Mouse (Mus musculus) liver, embryonic 13.5 days (tissue): ENCODE measurements at regions not wholly inside any gene's neighbourhood (a gene's known extent, or its start where the extent isn't known, plus 50 kb on each side); places are given as distances from the start of the nearest gene placed in this dataset.

Experiments used
- ATAC-seq: fragments of 200-750 bp; cut with Nextera tagmentation; 2 replicates; pipeline ENCODE4 v1.8.0; 2017; ENCODE audit warnings: low read depth, mild to moderate bottlenecking, moderate number of reproducible peaks, moderate library complexity
- DNase-seq: peaks from one replicate; pipeline ENCODE4 v3.0.0; 2022
- H3K27ac ChIP-seq: fragments of 300-500 bp; sonication (generic); 2 replicates; pipeline ENCODE4 v1.5.1; 2015; ENCODE audit warnings: moderate library complexity, mild to moderate bottlenecking, inconsistent platforms
- H3K27me3 ChIP-seq: fragments of 300-500 bp; sonication (generic); 2 replicates; pipeline ENCODE4 v1.6.1; 2015; ENCODE audit warnings: mild to moderate bottlenecking, inconsistent platforms
- H3K36me3 ChIP-seq: fragments of 300-500 bp; sonication (generic); 2 replicates; pipeline ENCODE4 v1.6.1; 2015; ENCODE audit warnings: mild to moderate bottlenecking, inconsistent platforms
- H3K4me1 ChIP-seq: fragments of 300-500 bp; sonication (generic); replicated peaks from 2 replicates; pipeline ENCODE4 v1.6.1; 2015; ENCODE audit warnings: inconsistent platforms
- H3K4me2 ChIP-seq: fragments of 300-500 bp; sonication (generic); 2 replicates; pipeline ENCODE4 v1.6.1; 2015; ENCODE audit warnings: inconsistent platforms, mild to moderate bottlenecking, moderate library complexity
- H3K4me3 ChIP-seq: fragments of 300-500 bp; sonication (generic); replicated peaks from 2 replicates; pipeline ENCODE4 v1.5.1; 2015; ENCODE audit warnings: mild to moderate bottlenecking, inconsistent platforms
- H3K9ac ChIP-seq: fragments of 300-500 bp; sonication (generic); 2 replicates; pipeline ENCODE4 v1.6.1; 2015; ENCODE audit warnings: mild to moderate bottlenecking, inconsistent platforms
- H3K9me3 ChIP-seq: fragments of 300-500 bp; sonication (generic); replicated peaks from 2 replicates; pipeline ENCODE4 v1.6.1; 2016; ENCODE audit warnings: inconsistent platforms
- WGBS: fragments of 180-500 bp; shearing (Covaris S2); methylation state at CpG from one replicate; pipeline ENCODE4 v1.1.7; 2015; ENCODE audit not compliant: insufficient replicate concordance; 5-methylcytosine and 5-hydroxymethylcytosine counted together

DNA sequence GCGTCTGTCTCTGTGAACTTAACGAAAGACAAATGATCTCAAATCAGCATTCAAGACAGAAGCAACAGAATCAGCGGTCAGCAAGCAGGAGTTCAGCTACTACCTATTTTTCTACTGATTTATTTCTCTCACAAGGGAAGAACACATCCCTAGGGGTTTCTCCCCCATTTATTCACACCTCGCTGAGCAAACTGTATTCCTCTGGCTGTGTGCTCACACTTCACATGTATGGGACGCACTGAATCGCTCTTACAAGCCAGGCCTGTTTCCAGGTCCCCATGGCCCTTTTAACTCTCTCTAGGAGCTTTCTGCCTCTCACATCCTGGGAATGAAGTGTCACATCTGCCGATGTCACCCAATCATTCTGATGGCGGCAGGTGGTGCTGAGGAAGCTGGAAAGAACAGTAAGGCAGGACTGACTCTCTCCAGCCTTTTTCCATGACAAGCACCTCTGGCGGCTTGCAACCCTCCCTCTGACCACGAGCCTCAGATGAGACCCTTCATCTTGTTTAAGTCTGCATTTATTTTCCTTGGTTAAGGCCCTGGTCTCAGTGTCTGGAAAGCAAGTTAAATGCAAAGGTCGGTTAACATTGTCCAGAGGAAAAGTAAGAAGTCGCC, 350.3 kb downstream of the 1500009L16Rik start:
- Histone ChIP-seq H3K27ac (no peak overlapping the region), H3K4me1 (no peaks in the 10 kb centered on the region), H3K4me2 (no peak overlapping the region), H3K27me3 (no peaks in the 10 kb centered on the region), H3K36me3 (no peaks in the 10 kb centered on the region), H3K4me3 (no peak overlapping the region), H3K9ac (no peak overlapping the region), H3K9me3 (no peaks in the 10 kb centered on the region; the same call in 1 of the 2 replicates)
- DNase-seq (no peak), ATAC-seq (no peak)
- WGBS: 62% methylated on average over 12 of the region's 12 CpGs

DNA sequence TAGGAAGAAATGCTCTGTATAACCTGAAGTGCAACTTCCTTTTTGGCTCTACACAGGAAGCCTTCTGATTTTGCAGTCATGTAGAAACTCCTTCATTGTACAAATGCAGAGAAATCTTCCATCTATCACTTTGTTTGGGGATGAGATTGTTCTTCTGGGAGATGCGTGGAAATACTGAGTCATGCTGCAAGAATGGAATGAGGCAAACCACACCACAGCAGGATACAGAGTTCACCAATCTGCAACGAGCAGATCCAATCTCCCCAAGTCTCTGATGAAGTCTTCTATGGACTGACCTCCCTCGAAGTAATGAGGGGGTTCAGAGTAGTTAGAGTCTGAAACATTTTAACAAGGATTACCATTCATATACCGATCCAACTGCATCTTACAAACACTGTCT, 352.9 kb downstream of the 1500009L16Rik start:
- no peak overlapping the region for H3K4me2 ChIP-seq
- H3K36me3 ChIP-seq: no peaks in the 10 kb centered on the region
- DNase-seq (no peak), ATAC-seq (no peak)
- no peaks in the 10 kb centered on the region for H3K27me3 ChIP-seq
- H3K4me1 ChIP-seq: no peaks in the 10 kb centered on the region
- 38% methylated on average over 4 of the region's 4 CpGs for WGBS
- H3K9ac ChIP-seq: no peak overlapping the region
- no peaks in the 10 kb centered on the region; the same call in 1 of the 2 replicates for H3K9me3 ChIP-seq
- no peak overlapping the region for H3K4me3 ChIP-seq
- H3K27ac ChIP-seq: no peak overlapping the region

DNA sequence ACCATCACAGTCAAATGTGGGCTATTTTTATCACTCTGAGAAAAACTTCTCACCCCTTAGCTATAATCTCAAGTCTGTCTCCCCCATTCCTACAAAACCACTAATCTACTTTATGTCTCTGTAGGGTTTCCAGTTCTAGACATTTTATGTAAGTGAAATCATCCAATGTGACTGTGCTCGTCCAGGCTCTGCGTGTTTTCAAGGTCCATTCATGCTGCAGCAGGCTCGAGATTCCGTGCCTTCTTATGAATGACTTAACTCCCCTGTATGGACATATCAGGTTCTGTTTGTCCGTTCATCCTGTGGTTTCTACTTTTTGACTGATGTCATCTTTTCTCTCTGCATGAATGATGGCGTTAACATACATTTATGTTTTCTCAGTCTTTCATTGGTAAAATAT, 357.6 kb downstream of the 1500009L16Rik start:
- DNase-seq (no peak), ATAC-seq (no peak)
- WGBS: 67% methylated on average over 6 of the region's 6 CpGs
- H3K9ac ChIP-seq: no peak overlapping the region
- no peak overlapping the region for H3K27ac ChIP-seq
- no peak overlapping the region for H3K4me3 ChIP-seq
- H3K4me1 ChIP-seq: no peaks in the 10 kb centered on the region
- no peaks in the 10 kb centered on the region for H3K36me3 ChIP-seq
- no peaks in the 10 kb centered on the region; the same call in 1 of the 2 replicates for H3K9me3 ChIP-seq
- H3K27me3 ChIP-seq: no peaks in the 10 kb centered on the region
- no peak overlapping the region for H3K4me2 ChIP-seq

DNA sequence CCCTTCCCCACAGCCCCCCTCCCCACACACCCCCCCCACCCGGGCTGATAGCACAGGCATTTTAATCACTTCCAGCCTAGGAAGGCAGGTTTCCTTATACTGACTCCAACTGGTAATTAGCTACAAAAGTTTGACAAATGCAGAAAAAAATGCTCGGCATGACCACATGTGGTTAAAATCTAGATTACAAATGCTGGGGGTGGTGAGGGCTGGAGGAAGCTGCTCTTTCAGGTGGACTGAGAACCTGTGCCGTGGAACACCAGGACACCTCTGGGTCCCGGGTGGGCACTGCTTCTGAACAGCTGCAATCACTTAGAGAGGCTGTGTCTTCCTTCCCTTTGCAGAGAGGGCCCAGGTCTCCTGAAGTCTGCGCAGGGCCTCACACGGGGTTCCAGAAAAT, 358.7 kb downstream of the Nuak1 start:
- 39% methylated on average over 6 of the region's 6 CpGs for WGBS
- no peaks in the 10 kb centered on the region; the same call in 1 of the 2 replicates for H3K9me3 ChIP-seq
- H3K27me3 ChIP-seq: no peaks in the 10 kb centered on the region
- no peak overlapping the region for H3K4me3 ChIP-seq
- no peak overlapping the region for H3K9ac ChIP-seq
- no peak overlapping the region for H3K27ac ChIP-seq
- H3K36me3 ChIP-seq: no peaks in the 10 kb centered on the region
- no peak overlapping the region for H3K4me2 ChIP-seq
- ATAC-seq: no peak
- no peak for DNase-seq
- no peaks in the 10 kb centered on the region for H3K4me1 ChIP-seq

DNA sequence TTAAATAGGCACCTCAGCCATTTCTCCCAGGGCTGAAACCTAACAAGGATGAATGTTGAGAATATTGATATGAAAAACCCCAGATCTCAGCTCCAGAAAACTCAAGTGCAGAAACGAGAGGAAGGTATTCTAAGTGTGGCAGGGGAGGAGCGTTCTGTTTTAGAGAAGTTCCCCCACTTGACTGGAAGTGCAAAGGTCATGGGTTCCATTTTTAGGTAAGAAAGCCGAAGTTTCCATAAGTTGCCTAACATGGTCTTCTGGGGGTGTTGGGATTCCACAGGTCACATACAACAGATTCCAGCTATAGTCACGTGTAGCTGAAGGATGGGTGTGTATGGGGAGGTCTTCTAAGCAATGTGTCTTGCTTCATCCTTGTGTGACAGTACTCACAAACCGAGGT, 352.9 kb downstream of the Nuak1 start:
- Histone ChIP-seq H3K36me3 (no peaks in the 10 kb centered on the region), H3K4me3 (no peak overlapping the region), H3K27me3 (no peaks in the 10 kb centered on the region), H3K9ac (no peak overlapping the region), H3K4me2 (no peak overlapping the region), H3K9me3 (no peaks in the 10 kb centered on the region), H3K4me1 (no peaks in the 10 kb centered on the region), H3K27ac (no peak overlapping the region)
- DNase-seq (no peak), ATAC-seq (no peak)
- WGBS: 48% methylated on average over 5 of the region's 5 CpGs

DNA sequence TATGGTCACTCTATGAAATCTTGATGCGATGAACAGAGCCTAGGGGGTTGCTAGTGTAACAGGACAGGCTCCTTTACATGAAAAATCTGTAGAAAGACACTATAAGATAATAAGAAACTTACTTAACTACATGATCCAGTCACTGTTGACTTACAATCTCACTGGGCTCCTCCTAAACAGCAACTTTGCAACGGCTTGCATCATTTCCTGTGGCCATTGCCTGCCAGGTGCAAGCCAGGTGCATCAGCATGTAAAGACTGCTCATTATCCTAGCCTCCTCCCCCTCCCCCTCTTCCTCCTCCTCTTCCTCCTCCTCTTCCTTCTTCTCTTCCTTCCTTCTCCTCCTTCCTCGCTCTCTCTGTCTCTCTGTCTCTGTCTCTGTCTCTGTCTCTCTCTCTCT, 352.5 kb downstream of the Nuak1 start:
- Histone ChIP-seq H3K9me3 (no peaks in the 10 kb centered on the region), H3K9ac (no peak overlapping the region), H3K4me1 (no peaks in the 10 kb centered on the region), H3K27ac (no peak overlapping the region), H3K4me3 (no peak overlapping the region), H3K4me2 (no peak overlapping the region), H3K36me3 (no peaks in the 10 kb centered on the region), H3K27me3 (no peaks in the 10 kb centered on the region)
- no peak for DNase-seq
- 54% methylated on average over 3 of the region's 3 CpGs for WGBS
- no peak for ATAC-seq

DNA sequence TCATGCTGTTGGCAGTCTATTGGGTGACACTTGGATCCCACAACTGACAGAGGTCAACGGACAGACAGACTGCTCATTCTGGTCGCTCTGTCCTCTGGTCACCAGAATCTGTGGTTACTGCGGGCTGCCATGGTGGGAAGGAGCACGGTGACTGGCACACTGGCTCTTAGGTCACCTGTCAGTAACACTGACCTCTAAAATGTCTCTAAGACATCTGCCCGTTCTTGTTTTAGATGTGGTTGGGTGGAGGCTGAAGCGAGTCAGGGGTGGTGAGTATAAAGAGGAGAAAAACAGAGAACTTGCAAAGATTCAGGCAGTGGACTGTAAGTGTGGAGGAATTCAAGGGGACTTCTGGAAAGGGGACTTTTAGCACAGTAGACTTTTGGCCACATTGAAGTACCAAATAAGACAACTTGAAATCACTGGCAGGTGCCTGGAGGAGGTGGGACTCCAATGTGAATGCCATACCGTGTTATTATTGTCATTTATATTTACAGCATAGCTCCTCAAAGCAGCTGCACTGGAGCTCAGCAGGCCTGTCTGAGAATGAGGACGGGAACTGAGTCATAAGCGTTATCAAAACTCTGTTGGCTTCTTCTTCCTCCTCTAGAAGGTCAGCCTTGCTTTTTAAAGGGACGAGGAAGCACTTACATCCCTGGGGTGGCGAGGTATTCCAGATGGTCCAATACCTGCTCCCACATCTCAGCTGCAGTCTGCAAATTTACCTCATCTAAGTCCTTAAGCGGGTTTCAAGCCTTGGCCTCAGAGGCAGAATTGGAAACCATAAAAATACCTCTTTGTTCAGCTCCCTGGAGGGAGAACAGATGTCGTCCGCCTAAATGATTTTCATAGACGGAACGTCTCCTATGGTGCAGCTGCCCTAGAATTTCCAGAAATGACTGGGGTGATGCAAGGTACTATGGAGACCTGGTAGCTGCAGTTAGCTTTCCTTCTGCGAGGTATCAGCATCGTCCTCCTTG, 351.3 kb downstream of the Nuak1 start:
- Histone ChIP-seq H3K27me3 (no peaks in the 10 kb centered on the region), H3K9ac (no peak overlapping the region), H3K36me3 (no peaks in the 10 kb centered on the region), H3K4me3 (no peak overlapping the region), H3K9me3 (no peaks in the 10 kb centered on the region), H3K27ac (no peak overlapping the region), H3K4me1 (no peaks in the 10 kb centered on the region), H3K4me2 (no peak overlapping the region)
- DNase-seq (no peak), ATAC-seq (no peak)
- 59% methylated on average over 18 of the region's 18 CpGs for WGBS

DNA sequence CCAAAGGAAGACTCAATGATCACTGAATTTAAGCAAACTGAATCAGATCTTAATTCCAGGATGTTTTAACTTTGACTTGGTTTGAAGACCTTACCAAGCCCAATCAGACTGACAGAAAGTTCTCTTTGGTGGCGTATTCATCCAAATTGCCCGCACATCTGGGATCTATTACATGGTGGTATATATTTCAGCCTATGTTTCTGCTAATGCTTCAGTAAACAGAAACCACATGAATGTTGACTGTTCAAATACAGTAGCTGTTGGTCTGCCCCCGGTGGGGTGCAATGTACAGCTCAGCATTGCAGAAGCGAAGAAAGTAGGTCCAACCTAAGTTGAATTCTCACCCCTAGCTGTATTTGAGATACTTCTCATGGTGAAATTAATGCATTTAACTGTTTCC, 346.5 kb downstream of the Nuak1 start:
- H3K36me3 ChIP-seq: no peaks in the 10 kb centered on the region
- H3K9ac ChIP-seq: no peak overlapping the region
- DNase-seq: no peak
- H3K4me1 ChIP-seq: no peaks in the 10 kb centered on the region
- 72% methylated on average over 4 of the region's 4 CpGs for WGBS
- ATAC-seq: no peak
- no peak overlapping the region for H3K27ac ChIP-seq
- no peaks in the 10 kb centered on the region for H3K27me3 ChIP-seq
- H3K4me3 ChIP-seq: no peak overlapping the region
- no peak overlapping the region for H3K4me2 ChIP-seq
- no peaks in the 10 kb centered on the region for H3K9me3 ChIP-seq

DNA sequence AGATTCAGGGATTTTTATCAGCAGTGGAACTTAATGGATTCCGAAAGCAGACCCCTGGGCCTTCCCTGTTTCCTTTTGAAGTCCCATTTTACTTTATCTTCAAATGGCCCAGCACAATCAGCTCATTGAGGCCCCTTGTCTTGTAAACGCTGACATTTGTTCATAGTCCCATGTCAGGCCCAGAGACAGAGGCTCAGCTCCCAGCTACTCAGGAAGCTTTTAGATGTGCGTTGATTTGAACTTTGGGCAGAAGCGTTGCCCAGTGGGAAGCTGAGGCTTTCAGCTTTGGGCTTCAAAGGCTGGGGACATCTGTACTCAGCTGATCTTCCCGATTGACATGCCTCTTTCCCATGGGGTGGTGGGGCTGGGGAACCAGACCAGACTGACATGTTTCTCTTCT, 343.2 kb downstream of the Nuak1 start:
- 31% methylated on average over 5 of the region's 5 CpGs for WGBS
- no peak overlapping the region for H3K27ac ChIP-seq
- DNase-seq: no peak

DNA sequence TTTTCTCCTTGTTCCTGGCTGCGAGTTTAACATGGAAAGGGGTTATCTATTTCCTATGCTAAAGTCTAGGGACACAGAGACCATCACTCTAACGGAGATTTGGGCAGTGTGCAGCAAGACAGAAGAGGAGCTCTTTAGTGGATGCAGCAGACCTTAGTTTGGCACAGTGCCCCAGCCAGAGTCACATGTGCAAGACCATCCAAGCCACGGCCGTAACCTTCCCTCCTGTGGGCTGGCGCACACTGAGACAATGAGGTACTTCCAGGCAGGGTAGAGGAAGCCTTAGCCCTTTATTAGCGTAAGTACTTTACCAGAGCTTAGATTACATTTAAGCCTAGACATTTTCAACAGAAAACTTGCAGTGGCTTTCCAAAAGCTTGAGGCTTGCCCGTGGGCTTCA, 336.4 kb downstream of the Nuak1 start:
- Histone ChIP-seq H3K4me1 (no peaks in the 10 kb centered on the region), H3K36me3 (no peaks in the 10 kb centered on the region), H3K9ac (no peak overlapping the region), H3K9me3 (no peaks in the 10 kb centered on the region), H3K4me3 (no peak overlapping the region), H3K27ac (no peak overlapping the region), H3K27me3 (no peaks in the 10 kb centered on the region), H3K4me2 (no peak overlapping the region)
- DNase-seq (no peak), ATAC-seq (no peak)
- WGBS: 70% methylated on average over 7 of the region's 7 CpGs

More for the DNA sequence above, 343.2 kb downstream of the Nuak1 start:
- ATAC-seq: no peak
- Histone ChIP-seq H3K9me3 (no peaks in the 10 kb centered on the region), H3K4me2 (no peak overlapping the region), H3K4me1 (no peaks in the 10 kb centered on the region), H3K4me3 (no peak overlapping the region), H3K27me3 (no peaks in the 10 kb centered on the region), H3K9ac (no peak overlapping the region), H3K36me3 (no peaks in the 10 kb centered on the region)

DNA sequence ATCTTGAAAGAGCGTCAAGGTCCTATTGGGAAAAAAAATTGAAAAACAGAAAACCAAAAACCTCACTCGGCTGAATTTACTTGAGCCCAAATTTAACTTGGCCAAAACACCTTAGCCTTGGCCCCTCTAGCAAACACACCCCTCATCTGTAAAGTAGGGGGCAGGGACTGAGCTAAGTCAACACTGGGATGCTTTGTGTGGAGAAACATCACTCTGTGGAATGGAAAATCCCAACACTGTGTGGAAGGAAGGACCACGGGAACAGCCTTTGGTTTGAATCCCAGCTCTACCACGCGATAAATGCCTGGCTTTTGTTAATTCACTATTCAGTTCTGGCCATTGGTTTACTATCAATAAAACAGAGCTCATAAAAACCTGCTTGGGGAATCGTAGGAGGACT, 335.8 kb downstream of the Nuak1 start:
- no peak for ATAC-seq
- H3K27me3 ChIP-seq: no peaks in the 10 kb centered on the region
- no peak for DNase-seq
- H3K4me1 ChIP-seq: no peaks in the 10 kb centered on the region
- H3K4me2 ChIP-seq: no peak overlapping the region
- no peak overlapping the region for H3K27ac ChIP-seq
- no peaks in the 10 kb centered on the region for H3K36me3 ChIP-seq
- 70% methylated on average over 6 of the region's 6 CpGs for WGBS
- no peak overlapping the region for H3K4me3 ChIP-seq
- no peaks in the 10 kb centered on the region for H3K9me3 ChIP-seq
- H3K9ac ChIP-seq: no peak overlapping the region
